Mouse (Mus musculus) MEL (cell line): ENCODE measurements around the gene Wdr72. TPM values are rescaled to one million over a fixed set of nuclear protein-coding genes. Genes with fewer than 3 reads are reported as not detected.

Experiments used
- DNase-seq: peaks from one replicate; pipeline ENCODE4 v3.0.0; 2011; ENCODE audit warnings: low read depth, low spot score
- H3K27ac ChIP-seq: 2 replicates; pipeline ENCODE4 v1.5.1; 2012; ENCODE audit warnings: low read depth, mild to moderate bottlenecking, control low read depth, low read length, moderate library complexity; ENCODE audit not compliant: control insufficient read depth
- H3K27me3 ChIP-seq, 2 experiments: fragments of 150-350 bp in 1 of 2; sonication (generic) in 1 of 2; 2 replicates each; pipeline ENCODE4 v1.6.1; 2012; ENCODE audit warnings: low read length in 2 of 2, mild to moderate bottlenecking in 2 of 2, improper control_type of control experiment in 1 of 2, moderate library complexity in 1 of 2; ENCODE audit not compliant: insufficient read depth in 2 of 2, control insufficient read depth in 1 of 2
- H3K36me3 ChIP-seq, 2 experiments: 2 replicates each; pipeline ENCODE4 v1.6.1; 2012 to 2014; ENCODE audit warnings: low read length in 2 of 2, improper control_type of control experiment in 1 of 2, inconsistent platforms in 1 of 2, mild to moderate bottlenecking in 1 of 2; ENCODE audit not compliant: insufficient read depth in 2 of 2, control insufficient read depth in 1 of 2
- H3K4me1 ChIP-seq, 2 experiments: fragments of 150-350 bp in 1 of 2; sonication (generic) in 1 of 2; 2 replicates each; pipeline ENCODE4 v1.6.1; 2012; ENCODE audit warnings: low read length in 2 of 2, improper control_type of control experiment in 1 of 2, mild to moderate bottlenecking in 1 of 2; ENCODE audit not compliant: insufficient read depth in 2 of 2, control insufficient read depth in 1 of 2
- H3K4me3 ChIP-seq, 2 experiments: fragments of 150-350 bp in 1 of 2; sonication (generic) in 1 of 2; 2 replicates each; pipeline ENCODE4 v1.5.1; 2012; ENCODE audit warnings: low read depth in 2 of 2, low read length in 2 of 2, mild to moderate bottlenecking in 2 of 2, moderate library complexity in 2 of 2, control low read depth in 1 of 2, improper control_type of control experiment in 1 of 2; ENCODE audit not compliant: control insufficient read depth in 1 of 2, insufficient read depth in 1 of 2
- H3K79me2 ChIP-seq: 2 replicates; pipeline ENCODE4 v1.6.1; 2012; ENCODE audit warnings: mild to moderate bottlenecking, low read length, moderate library complexity; ENCODE audit not compliant: control insufficient read depth, poor library complexity, insufficient read depth
- H3K9ac ChIP-seq: 2 replicates; pipeline ENCODE4 v1.6.1; 2012; ENCODE audit warnings: low read depth, mild to moderate bottlenecking, control low read depth, low read length, moderate library complexity; ENCODE audit not compliant: control insufficient read depth, poor library complexity, severe bottlenecking
- H3K9me3 ChIP-seq: fragments of 150-350 bp; sonication (generic); replicated peaks from 2 replicates; pipeline ENCODE4 v1.6.1; 2012; ENCODE audit warnings: mild to moderate bottlenecking, low read length, improper control_type of control experiment, moderate library complexity; ENCODE audit not compliant: insufficient read depth
- CHD2 ChIP-seq: IDR thresholded peaks from 2 replicates; pipeline ENCODE4 v1.6.1; 2011; ENCODE audit warnings: low read length, improper control_type of control experiment
- CTCF ChIP-seq, 3 experiments: IDR thresholded peaks in 2 of 3; conservative IDR thresholded peaks in 1 of 3; 2 replicates each; pipeline ENCODE4 v1.5.1; 2011 to 2012; ENCODE audit warnings: low read length in 3 of 3, low read depth in 2 of 3, mild to moderate bottlenecking in 2 of 3, improper control_type of control experiment in 1 of 3, inconsistent platforms in 1 of 3, mixed read lengths in 1 of 3, moderate library complexity in 1 of 3; ENCODE audit not compliant: control insufficient read depth in 1 of 3, insufficient read depth in 1 of 3, poor library complexity in 1 of 3, severe bottlenecking in 1 of 3
- E2F4 ChIP-seq: IDR thresholded peaks from 2 replicates; pipeline ENCODE4 v1.6.1; 2011; ENCODE audit warnings: low read depth, low read length, improper control_type of control experiment, borderline replicate concordance
- ETS1 ChIP-seq: IDR thresholded peaks from 2 replicates; pipeline ENCODE4 v1.6.1; 2012; ENCODE audit warnings: low read depth, mild to moderate bottlenecking, inconsistent platforms, low read length, improper control_type of control experiment, moderate library complexity
- GABPA ChIP-seq: IDR thresholded peaks from 2 replicates; pipeline ENCODE4 v1.6.1; 2012; ENCODE audit warnings: low read depth, mild to moderate bottlenecking, inconsistent platforms, low read length, improper control_type of control experiment, moderate library complexity
- GATA1 ChIP-seq: IDR thresholded peaks from 2 replicates; pipeline ENCODE4 v1.6.1; 2011; ENCODE audit warnings: low read depth, low read length, improper control_type of control experiment
- HCFC1 ChIP-seq: IDR thresholded peaks from 2 replicates; pipeline ENCODE4 v1.6.1; 2012; ENCODE audit warnings: low read depth, mild to moderate bottlenecking, inconsistent platforms, low read length, improper control_type of control experiment, moderate library complexity
- KAT2A ChIP-seq: conservative IDR thresholded peaks from 2 replicates; pipeline ENCODE4 v1.6.1; 2012; ENCODE audit warnings: low read depth, low read length, improper control_type of control experiment, inconsistent platforms
- MAFK ChIP-seq: IDR thresholded peaks from 2 replicates; pipeline ENCODE4 v1.6.1; 2011; ENCODE audit warnings: low read depth, mild to moderate bottlenecking, low read length, improper control_type of control experiment, borderline replicate concordance
- MAZ ChIP-seq: IDR thresholded peaks from 2 replicates; pipeline ENCODE4 v1.6.1; 2012; ENCODE audit warnings: low read depth, mild to moderate bottlenecking, inconsistent platforms, low read length, improper control_type of control experiment
- MEF2A ChIP-seq: IDR thresholded peaks from 2 replicates; pipeline ENCODE4 v1.6.1; 2014; ENCODE audit warnings: low read depth, mild to moderate bottlenecking, inconsistent platforms, low read length, improper control_type of control experiment; ENCODE audit not compliant: poor library complexity, insufficient replicate concordance, severe bottlenecking; ENCODE audit errors: extremely low read depth
- MYB ChIP-seq: IDR thresholded peaks from 2 replicates; pipeline ENCODE4 v1.6.1; 2011; ENCODE audit warnings: mild to moderate bottlenecking, low read depth, low read length, improper control_type of control experiment
- NELFE ChIP-seq: IDR thresholded peaks from 2 replicates; pipeline ENCODE4 v1.6.1; 2011; ENCODE audit warnings: low read depth, low read length, improper control_type of control experiment
- POLR2A ChIP-seq, 2 experiments: IDR thresholded peaks; 2 replicates each; pipeline ENCODE4 v1.6.1; 2011 to 2012; ENCODE audit warnings: low read length in 2 of 2, mild to moderate bottlenecking in 2 of 2, control low read depth in 1 of 2, improper control_type of control experiment in 1 of 2, low read depth in 1 of 2, moderate library complexity in 1 of 2; ENCODE audit not compliant: control insufficient read depth in 1 of 2, insufficient read depth in 1 of 2, poor library complexity in 1 of 2
- POLR2AphosphoS2 ChIP-seq: IDR thresholded peaks from 2 replicates; pipeline ENCODE4 v1.6.1; 2011; ENCODE audit warnings: low read length, improper control_type of control experiment
- RAD21 ChIP-seq: IDR thresholded peaks from 2 replicates; pipeline ENCODE4 v1.6.1; 2011; ENCODE audit warnings: mild to moderate bottlenecking, low read depth, low read length, improper control_type of control experiment
- SMC3 ChIP-seq: IDR thresholded peaks from 2 replicates; pipeline ENCODE4 v1.6.1; 2011; ENCODE audit warnings: low read depth, low read length, improper control_type of control experiment
- TBP ChIP-seq: IDR thresholded peaks from 2 replicates; pipeline ENCODE4 v1.8.0; 2011; ENCODE audit warnings: low read depth, low read length, improper control_type of control experiment
- USF2 ChIP-seq, 2 experiments: IDR thresholded peaks; 2 replicates each; pipeline ENCODE4 v1.6.1; 2011 to 2012; ENCODE audit warnings: improper control_type of control experiment in 2 of 2, low read length in 2 of 2, borderline replicate concordance in 1 of 2, inconsistent platforms in 1 of 2, low read depth in 1 of 2, mild to moderate bottlenecking in 1 of 2; ENCODE audit not compliant: insufficient read depth in 1 of 2
- ZC3H11A ChIP-seq: IDR thresholded peaks from 2 replicates; pipeline ENCODE4 v1.6.1; 2012; ENCODE audit warnings: low read depth, mild to moderate bottlenecking, inconsistent platforms, low read length, improper control_type of control experiment
- ZKSCAN1 ChIP-seq: IDR thresholded peaks from 2 replicates; pipeline ENCODE4 v1.6.1; 2012; ENCODE audit warnings: low read depth, mild to moderate bottlenecking, inconsistent platforms, low read length, improper control_type of control experiment, moderate library complexity
- ZMIZ1 ChIP-seq: IDR thresholded peaks from 2 replicates; pipeline ENCODE4 v1.6.1; 2012; ENCODE audit warnings: low read depth, mild to moderate bottlenecking, inconsistent platforms, low read length, improper control_type of control experiment, moderate library complexity
- ZNF384 ChIP-seq: IDR thresholded peaks from 2 replicates; pipeline ENCODE4 v1.6.1; 2012; ENCODE audit warnings: low read depth, mild to moderate bottlenecking, inconsistent platforms, low read length, improper control_type of control experiment
- polyA plus RNA-seq, 2 experiments: library from polyadenylated mRNA; stranded (reverse) in 1 of 2; unstranded in 1 of 2; fragments of >175 nt in 1 of 2; fragments of >200 nt in 1 of 2; gene quantifications; 2 replicates each; pipeline versions ENCODE4 v1.2.1 to v1.2.4; 2012; ENCODE audit warnings: low replicate concordance in 2 of 2, low read depth in 1 of 2; ENCODE audit not compliant: insufficient read length in 2 of 2, insufficient read depth in 1 of 2, missing spikeins in 1 of 2
- total RNA-seq: library from RNA; depleted of rRNA; stranded (reverse); fragments of 300-350 nt; gene quantifications from 2 replicates; pipeline ENCODE4 v1.2.3, GENCODE M21; 2012

Wdr72 gene
- total and polyA plus RNA-seq, 3 experiments = not detected

- no peak overlapping the region for H3K9ac ChIP-seq
- H3K27ac ChIP-seq = no peak overlapping the region
- no peaks in the 10 kb centered on the region for H3K79me2 ChIP-seq
- no peaks in the 10 kb centered on the region for H3K9me3 ChIP-seq
- no peaks in the 10 kb centered on the region for H3K36me3 ChIP-seq
- H3K4me3 ChIP-seq = no peak overlapping the region
- H3K27me3 ChIP-seq = no peaks in the 10 kb centered on the region
- H3K4me1 ChIP-seq = no peaks in the 10 kb centered on the region
- TF ChIP-seq ZNF384 = no peak
- no peak for TF ChIP-seq NELFE
- DNase-seq = no peak
Observed at GRCm38 (mm10) chr9:74241292-74241691, 131.1 kb downstream of the Wdr72 start.

- no peaks in the 10 kb centered on the region for H3K27me3 ChIP-seq
- DNase-seq = no peak
- no peaks in the 10 kb centered on the region for H3K36me3 ChIP-seq
- H3K27ac ChIP-seq = no peak overlapping the region
- H3K4me3 ChIP-seq = no peak overlapping the region
- TF ChIP-seq MYB (no peak), USF2 (IDR thresholded peaks at IDR 0.05; ENCODE audit: borderline replicate concordance in 1 of 2, insufficient read depth in 1 of 2, low read depth in 1 of 2, low read length in 2 of 2) (no peak), GABPA (no peak), HCFC1 (no peak), MAZ (no peak), RAD21 (no peak)
- no peaks in the 10 kb centered on the region for H3K79me2 ChIP-seq
- no peaks in the 10 kb centered on the region for H3K4me1 ChIP-seq
- no peak overlapping the region for H3K9ac ChIP-seq
- H3K9me3 ChIP-seq = no peaks in the 10 kb centered on the region
Observed at GRCm38 (mm10) chr9:74248084-74248483, 137.9 kb downstream of the Wdr72 start.

- H3K27ac ChIP-seq = no peak overlapping the region
- no peak overlapping the region for H3K9ac ChIP-seq
- no peaks in the 10 kb centered on the region for H3K4me1 ChIP-seq
- H3K9me3 ChIP-seq = no peaks in the 10 kb centered on the region
- no peak overlapping the region for H3K4me3 ChIP-seq
- TF ChIP-seq MEF2A (no peak), GABPA (no peak), NELFE (no peak), ZKSCAN1 (no peak), TBP (no peak), POLR2A (IDR thresholded peaks at IDR 0.05; ENCODE audit: control insufficient read depth in 1 of 2, insufficient read depth in 1 of 2, low read depth in 1 of 2, low read length in 2 of 2, poor library complexity in 1 of 2) (no peak), CTCF (IDR thresholded peaks at IDR 0.05 in 2 of 3, conservative IDR thresholded peaks at IDR 0.05 in 1 of 3; ENCODE audit: control insufficient read depth in 1 of 3, insufficient read depth in 1 of 3, low read depth in 2 of 3, low read length in 3 of 3, poor library complexity in 1 of 3, severe bottlenecking in 1 of 3) (no peak), KAT2A (no peak), SMC3 (no peak), E2F4 (no peak), ETS1 (no peak), POLR2AphosphoS2 (no peak), GATA1 (no peak), ZC3H11A (no peak), ZMIZ1 (no peak), MAFK (no peak), CHD2 (no peak)
- no peak for DNase-seq
- no peaks in the 10 kb centered on the region for H3K36me3 ChIP-seq
- H3K79me2 ChIP-seq = no peaks in the 10 kb centered on the region
- H3K27me3 ChIP-seq = no peaks in the 10 kb centered on the region
Observed at GRCm38 (mm10) chr9:74249486-74249885, 139.3 kb downstream of the Wdr72 start.
